10 mouse cellular contexts compared by ENCODE assay signal in genomic region chr17:46486995-46487394, GRCm38 (mm10). TPM values are rescaled to one million over a fixed set of nuclear protein-coding genes. Genes with fewer than 3 reads are reported as not detected.
DNase-seq lines count a peak whose midpoint lies in the region; ATAC-seq and TF ChIP-seq lines count a peak whose summit lies in the region.
"Had no signal": no experiment of that assay in that cellular context is flagged by ENCODE, and none has a peak within 500 bp of the region (broad histone marks: within the 10 kb centered on the region; RNA-seq: fewer than 3 reads in every experiment).

No protein-coding gene starts in this region.

- peaks cover 61% of the 10 kb centered on the region for H3K27me3 ChIP-seq in kidney, embryonic 14.5 days (ENCODE audit: control insufficient read depth, insufficient read depth, low read length)
- H3K27me3 ChIP-seq in embryonic facial prominence, embryonic 10.5 days (replicated peaks; ENCODE audit: low read depth, poor library complexity, severe bottlenecking): peaks cover 86% of the 10 kb centered on the region
- peaks cover 5% of the 10 kb centered on the region; the same call in 1 of the 2 replicates for H3K27me3 ChIP-seq in hindbrain, embryonic 15.5 days
- H3K27me3 ChIP-seq in midbrain, postnatal 0 days (ENCODE audit: insufficient read depth, low read length): no peaks in the 10 kb centered on the region
- H3K27me3 ChIP-seq in kidney, adult 2 months (replicated peaks; ENCODE audit: control insufficient read depth, insufficient read depth, low read length): peaks cover 2% of the 10 kb centered on the region; the same call in 1 of the 2 replicates

- peak overlapping the region; percentile 34; the same call in 1 of the 2 replicates for H3K9ac ChIP-seq in kidney, embryonic 14.5 days (ENCODE audit: low read depth, low read length)
- H3K9ac ChIP-seq in hindbrain, embryonic 15.5 days: peak overlapping the region; percentile 90
- H3K9ac ChIP-seq in midbrain, postnatal 0 days (replicated peaks; ENCODE audit: low read length, poor library complexity, severe bottlenecking): peak overlapping the region; percentile 97

- H3K4me1 ChIP-seq in kidney, embryonic 14.5 days (ENCODE audit: control insufficient read depth, insufficient read depth, low read length): no peaks in the 10 kb centered on the region; the same call in 1 of the 2 replicates
- peaks cover 27% of the 10 kb centered on the region for H3K4me1 ChIP-seq in embryonic facial prominence, embryonic 10.5 days
- peaks cover 42% of the 10 kb centered on the region for H3K4me1 ChIP-seq in hindbrain, embryonic 15.5 days (replicated peaks)
- peaks cover 21% of the 10 kb centered on the region for H3K4me1 ChIP-seq in midbrain, postnatal 0 days (ENCODE audit: insufficient read depth, low read length)
- no peaks in the 10 kb centered on the region for H3K4me1 ChIP-seq in kidney, adult 2 months (ENCODE audit: control insufficient read depth, insufficient read depth, low read length)

- ATAC-seq in kidney, embryonic 14.5 days (ENCODE audit: low FRiP score, low TSS enrichment): no peak
- ATAC-seq in hindbrain, embryonic 15.5 days (ENCODE audit: low FRiP score, low read depth): peak; percentile 49
- ATAC-seq in midbrain, postnatal 0 days (ENCODE audit: low FRiP score): peak; percentile 41
- ATAC-seq in granulocyte monocyte progenitor cell, adult 5-6 weeks (replicated peaks; ENCODE audit: poor library complexity, severe bottlenecking): no peak
- ATAC-seq: Patski had no signal

- H3K9me3 ChIP-seq in kidney, embryonic 14.5 days (ENCODE audit: control insufficient read depth, low read length): no peaks in the 10 kb centered on the region
- no peaks in the 10 kb centered on the region for H3K9me3 ChIP-seq in embryonic facial prominence, embryonic 10.5 days
- H3K9me3 ChIP-seq in hindbrain, embryonic 15.5 days: no peaks in the 10 kb centered on the region
- no peaks in the 10 kb centered on the region for H3K9me3 ChIP-seq in midbrain, postnatal 0 days (ENCODE audit: low read length)

- H3K4me2 ChIP-seq in kidney, embryonic 14.5 days (replicated peaks; ENCODE audit: low read depth, low read length): peak overlapping the region; percentile 69
- peak overlapping the region; percentile 75 for H3K4me2 ChIP-seq in hindbrain, embryonic 15.5 days
- peak overlapping the region; percentile 69 for H3K4me2 ChIP-seq in midbrain, postnatal 0 days (ENCODE audit: low read depth, low read length, poor library complexity, severe bottlenecking)

- H3K36me3 ChIP-seq in kidney, embryonic 14.5 days (ENCODE audit: control insufficient read depth, insufficient read depth, low read length): no peaks in the 10 kb centered on the region
- H3K36me3 ChIP-seq in embryonic facial prominence, embryonic 10.5 days (replicated peaks): no peaks in the 10 kb centered on the region
- no peaks in the 10 kb centered on the region for H3K36me3 ChIP-seq in hindbrain, embryonic 15.5 days
- no peaks in the 10 kb centered on the region for H3K36me3 ChIP-seq in midbrain, postnatal 0 days (ENCODE audit: insufficient read depth, low read length)
- H3K36me3 ChIP-seq in kidney, adult 2 months (ENCODE audit: control insufficient read depth, insufficient read depth, low read length): no peaks in the 10 kb centered on the region

- no peak for TF ChIP-seq POLR2A in kidney, adult 2 months (IDR thresholded peaks at IDR 0.05; ENCODE audit: low read depth, low read length)

- TF ChIP-seq CTCF in midbrain, postnatal 0 days (IDR thresholded peaks at IDR 0.05): no peak
- TF ChIP-seq CTCF in kidney, adult 2 months (conservative IDR thresholded peaks at IDR 0.05; ENCODE audit: insufficient read depth, insufficient read length, low read depth, low read length): no peak

- H3K27ac ChIP-seq in kidney, embryonic 14.5 days (ENCODE audit: low read depth, low read length): no peak overlapping the region
- H3K27ac ChIP-seq in embryonic facial prominence, embryonic 10.5 days (replicated peaks): peak overlapping the region; percentile 70
- peak overlapping the region; percentile 78 for H3K27ac ChIP-seq in hindbrain, embryonic 15.5 days (replicated peaks)
- H3K27ac ChIP-seq in midbrain, postnatal 0 days (ENCODE audit: low read depth, low read length): peak overlapping the region; percentile 80
- no peak overlapping the region for H3K27ac ChIP-seq in kidney, adult 2 months (ENCODE audit: insufficient read depth, low read depth, low read length)

- 7% methylated on average over 10 of the region's 22 CpGs for WGBS in kidney, embryonic 14.5 days
- 2% methylated on average over 22 of the region's 22 CpGs for WGBS in embryonic facial prominence, embryonic 10.5 days
- WGBS in hindbrain, embryonic 15.5 days: under 1% methylated on average over 18 of the region's 22 CpGs
- WGBS in midbrain, postnatal 0 days: 2% methylated on average over 10 of the region's 22 CpGs
- 18% methylated on average over 22 of the region's 22 CpGs for WGBS in kidney, adult 2 months

- H3K4me3 ChIP-seq in kidney, embryonic 14.5 days (ENCODE audit: low read length): peak overlapping the region; percentile 39
- H3K4me3 ChIP-seq in embryonic facial prominence, embryonic 10.5 days: peak overlapping the region; percentile 66
- H3K4me3 ChIP-seq in hindbrain, embryonic 15.5 days: peak overlapping the region; percentile 67
- peak overlapping the region; percentile 83 for H3K4me3 ChIP-seq in midbrain, postnatal 0 days (ENCODE audit: low read depth, low read length)
- no peak overlapping the region for H3K4me3 ChIP-seq in kidney, adult 2 months (ENCODE audit: insufficient read depth, low read depth, low read length)

- no peak for DNase-seq in kidney, adult 9 months
- DNase-seq in embryonic facial prominence, embryonic 10.5 days (ENCODE audit: low spot score): peak; percentile 35
- DNase-seq in midbrain, postnatal 0 days (ENCODE audit: low spot score): no peak
- DNase-seq in kidney, adult 2 months: no peak
- no peak for DNase-seq in frontal cortex, postnatal 14 days (ENCODE audit: low spot score in 2 of 2)

RNA-seq across cellular contexts. Expression of gene Ttbk1, which starts 0.5 kb away (rescaled TPM):
- 0.04 and 0.11 TPM in 2 replicates for polyA plus RNA-seq in kidney, embryonic 14.5 days (2014; fragmentation: Nextera tagmentation; extraction: Ambion mirVana)
- polyA plus RNA-seq in embryonic facial prominence, embryonic 10.5 days (2016; fragmentation: Nextera tagmentation; extraction: Ambion mirVana): 0.67 and 0.80 TPM in 2 replicates
- 8.6 and 8.9 TPM in 2 replicates for polyA plus RNA-seq in hindbrain, embryonic 15.5 days (2015; fragmentation: Nextera tagmentation; extraction: Ambion mirVana)
- total RNA-seq in midbrain, postnatal 0 days (2014; rRNA removed): 46.8 and 50.1 TPM in 2 replicates
- polyA plus RNA-seq in midbrain, postnatal 0 days (2015; fragmentation: Nextera tagmentation; extraction: Ambion mirVana): 5.4 and 6.1 TPM in 2 replicates
- 0.09 TPM in 1 of 2 replicates, not detected in the other for total RNA-seq in granulocyte monocyte progenitor cell, adult 5-6 weeks (2014; fragmentation: Nextera tagmentation)
- not detected in 2 replicates for total RNA-seq in granulocyte monocyte progenitor cell, adult 5-6 weeks (2017)
- 1.4 and 1.6 TPM in 2 replicates for polyA plus RNA-seq in kidney, adult 2 months (2012; rRNA removed)

RNA-seq across cellular contexts. Expression of gene Dnph1, which starts 9.5 kb away (rescaled TPM):
- 67.9 and 71.2 TPM in 2 replicates for polyA plus RNA-seq in kidney, embryonic 14.5 days (2014; fragmentation: Nextera tagmentation; extraction: Ambion mirVana)
- polyA plus RNA-seq in embryonic facial prominence, embryonic 10.5 days (2016; fragmentation: Nextera tagmentation; extraction: Ambion mirVana): 79.9 and 81.6 TPM in 2 replicates
- 21.8 and 22.4 TPM in 2 replicates for polyA plus RNA-seq in hindbrain, embryonic 15.5 days (2015; fragmentation: Nextera tagmentation; extraction: Ambion mirVana)
- total RNA-seq in midbrain, postnatal 0 days (2014; rRNA removed): 4.0 and 4.1 TPM in 2 replicates
- 10.2 and 10.4 TPM in 2 replicates for polyA plus RNA-seq in midbrain, postnatal 0 days (2015; fragmentation: Nextera tagmentation; extraction: Ambion mirVana)
- total RNA-seq in granulocyte monocyte progenitor cell, adult 5-6 weeks (2014; fragmentation: Nextera tagmentation): 33.1 and 50.1 TPM in 2 replicates
- 18.8 and 25.8 TPM in 2 replicates for total RNA-seq in granulocyte monocyte progenitor cell, adult 5-6 weeks (2017)
- polyA plus RNA-seq in kidney, adult 2 months (2012; rRNA removed): 20.7 and 22.8 TPM in 2 replicates
- total RNA-seq: neutrophil, adult 5-6 weeks had no signal

RNA-seq across cellular contexts. Expression of gene Slc22a7, which starts 48.7 kb away (rescaled TPM):
- polyA plus RNA-seq in kidney, embryonic 14.5 days (2014; fragmentation: Nextera tagmentation; extraction: Ambion mirVana): not detected in 2 replicates
- polyA plus RNA-seq in embryonic facial prominence, embryonic 10.5 days (2016; fragmentation: Nextera tagmentation; extraction: Ambion mirVana): not detected in 2 replicates
- 0.10 TPM in 1 of 2 replicates, not detected in the other for polyA plus RNA-seq in hindbrain, embryonic 15.5 days (2015; fragmentation: Nextera tagmentation; extraction: Ambion mirVana)
- total RNA-seq in midbrain, postnatal 0 days (2014; rRNA removed): 0.93 TPM in 1 of 2 replicates, not detected in the other
- polyA plus RNA-seq in midbrain, postnatal 0 days (2015; fragmentation: Nextera tagmentation; extraction: Ambion mirVana): 0.20 TPM in 1 of 2 replicates, not detected in the other
- not detected in 2 replicates for total RNA-seq in granulocyte monocyte progenitor cell, adult 5-6 weeks (2014; fragmentation: Nextera tagmentation)
- not detected in 2 replicates for total RNA-seq in granulocyte monocyte progenitor cell, adult 5-6 weeks (2017)
- polyA plus RNA-seq in kidney, adult 2 months (2012; rRNA removed): 164 and 283 TPM in 2 replicates
- total RNA-seq: neutrophil, adult 5-6 weeks had no signal
- polyA plus RNA-seq: Patski had no signal

RNA-seq across cellular contexts. Expression of gene Crip3, which starts 58.3 kb away (rescaled TPM):
- 0.38 and 0.60 TPM in 2 replicates for polyA plus RNA-seq in kidney, embryonic 14.5 days (2014; fragmentation: Nextera tagmentation; extraction: Ambion mirVana)
- polyA plus RNA-seq in embryonic facial prominence, embryonic 10.5 days (2016; fragmentation: Nextera tagmentation; extraction: Ambion mirVana): 0.77 TPM in 1 of 2 replicates, not detected in the other
- polyA plus RNA-seq in hindbrain, embryonic 15.5 days (2015; fragmentation: Nextera tagmentation; extraction: Ambion mirVana): 2.8 and 3.0 TPM in 2 replicates
- total RNA-seq in midbrain, postnatal 0 days (2014; rRNA removed): 2.0 and 3.0 TPM in 2 replicates
- polyA plus RNA-seq in midbrain, postnatal 0 days (2015; fragmentation: Nextera tagmentation; extraction: Ambion mirVana): 1.5 and 2.1 TPM in 2 replicates
- not detected in 2 replicates for total RNA-seq in granulocyte monocyte progenitor cell, adult 5-6 weeks (2014; fragmentation: Nextera tagmentation)
- total RNA-seq in granulocyte monocyte progenitor cell, adult 5-6 weeks (2017): not detected in 2 replicates
- 2.9 and 3.7 TPM in 2 replicates for polyA plus RNA-seq in kidney, adult 2 months (2012; rRNA removed)
- polyA plus RNA-seq: Patski had no signal

RNA-seq across cellular contexts. Expression of gene Cul9, which starts 59.2 kb away (rescaled TPM):
- polyA plus RNA-seq in kidney, embryonic 14.5 days (2014; fragmentation: Nextera tagmentation; extraction: Ambion mirVana): 3.0 and 4.8 TPM in 2 replicates
- 5.2 and 6.1 TPM in 2 replicates for polyA plus RNA-seq in embryonic facial prominence, embryonic 10.5 days (2016; fragmentation: Nextera tagmentation; extraction: Ambion mirVana)
- polyA plus RNA-seq in hindbrain, embryonic 15.5 days (2015; fragmentation: Nextera tagmentation; extraction: Ambion mirVana): 21.0 and 26.5 TPM in 2 replicates
- 53.8 and 70.9 TPM in 2 replicates for total RNA-seq in midbrain, postnatal 0 days (2014; rRNA removed)
- 13.6 and 16.7 TPM in 2 replicates for polyA plus RNA-seq in midbrain, postnatal 0 days (2015; fragmentation: Nextera tagmentation; extraction: Ambion mirVana)
- total RNA-seq in granulocyte monocyte progenitor cell, adult 5-6 weeks (2014; fragmentation: Nextera tagmentation): 14.2 and 34.8 TPM in 2 replicates
- 7.5 and 8.9 TPM in 2 replicates for total RNA-seq in granulocyte monocyte progenitor cell, adult 5-6 weeks (2017)
- 27.0 and 32.4 TPM in 2 replicates for polyA plus RNA-seq in kidney, adult 2 months (2012; rRNA removed)

Comparison
In these comparisons a context has a peak if more than half of its experiments do, and no peak if none do; other contexts are left out.
1. RNA of gene Slc22a7, which starts 48.7 kb away (polyA plus RNA-seq): 164 to 283 TPM in kidney, adult 2 months; not detected in kidney, embryonic 14.5 days, 0.10 TPM in hindbrain, embryonic 15.5 days, not detected in embryonic facial prominence, embryonic 10.5 days and 0.20 TPM in midbrain, postnatal 0 days; every median in the first group is over 100 times any median in the second.
2. ATAC-seq: peak in hindbrain, embryonic 15.5 days (single experiment) and midbrain, postnatal 0 days (single experiment); none in kidney, embryonic 14.5 days (single experiment) and granulocyte monocyte progenitor cell, adult 5-6 weeks (single experiment).
3. H3K27ac ChIP-seq: peak in embryonic facial prominence, embryonic 10.5 days (single experiment), hindbrain, embryonic 15.5 days (single experiment) and midbrain, postnatal 0 days (single experiment); none in kidney, embryonic 14.5 days (single experiment) and kidney, adult 2 months (single experiment).
4. H3K9ac ChIP-seq: peak in every context shown above with its lines; median percentile 97 in midbrain, postnatal 0 days; 90 in hindbrain, embryonic 15.5 days; 34 in kidney, embryonic 14.5 days.
5. Peak in every context shown above with its lines, with median percentiles within 50 percentile points of each other: H3K4me2 ChIP-seq.